Mouse (Mus musculus) kidney, embryonic 14.5 days (tissue): ENCODE results near the gene Inpp5k. TPM values are rescaled to one million over a fixed set of nuclear protein-coding genes. Genes with fewer than 3 reads are reported as not detected.

Experiments used
- ATAC-seq: fragments of 200-750 bp; cut with Nextera tagmentation; 2 replicates; pipeline ENCODE4 v1.8.0; 2017; ENCODE audit warnings: moderate number of reproducible peaks, mild to moderate bottlenecking, moderate TSS enrichment, moderate library complexity; ENCODE audit not compliant: low FRiP score, low TSS enrichment
- H3K27ac ChIP-seq: fragments of 300-500 bp; sonication (generic); 2 replicates; pipeline ENCODE4 v1.5.1; 2014; ENCODE audit warnings: low read depth, mild to moderate bottlenecking, low read length, moderate library complexity, mixed read lengths
- H3K27me3 ChIP-seq: fragments of 300-500 bp; sonication (generic); 2 replicates; pipeline ENCODE4 v1.6.1; 2014; ENCODE audit warnings: mild to moderate bottlenecking, low read length; ENCODE audit not compliant: control insufficient read depth, insufficient read depth
- H3K36me3 ChIP-seq: fragments of 300-500 bp; sonication (generic); 2 replicates; pipeline ENCODE4 v1.6.1; 2014; ENCODE audit warnings: low read length, mixed read lengths; ENCODE audit not compliant: control insufficient read depth, insufficient read depth
- H3K4me1 ChIP-seq: fragments of 300-500 bp; sonication (generic); 2 replicates; pipeline ENCODE4 v1.6.1; 2014; ENCODE audit warnings: low read length, mixed read lengths; ENCODE audit not compliant: control insufficient read depth, insufficient read depth
- H3K4me2 ChIP-seq: fragments of 300-500 bp; sonication (generic); replicated peaks from 2 replicates; pipeline ENCODE4 v1.6.1; 2014; ENCODE audit warnings: low read depth, mild to moderate bottlenecking, low read length
- H3K4me3 ChIP-seq: fragments of 300-500 bp; sonication (generic); 2 replicates; pipeline ENCODE4 v1.5.1; 2014; ENCODE audit warnings: mild to moderate bottlenecking, low read length
- H3K9ac ChIP-seq: fragments of 300-500 bp; sonication (generic); 2 replicates; pipeline ENCODE4 v1.6.1; 2014; ENCODE audit warnings: low read depth, mild to moderate bottlenecking, low read length, moderate library complexity
- H3K9me3 ChIP-seq: fragments of 300-500 bp; sonication (generic); 2 replicates; pipeline ENCODE4 v1.6.1; 2016; ENCODE audit warnings: low read length; ENCODE audit not compliant: control insufficient read depth
- WGBS: fragments of 180-500 bp; shearing (Covaris S2); extraction: QIAGEN DNeasy Blood & Tissue Kit; methylation state at CpG from one replicate; pipeline ENCODE4 v1.1.7; 2014; 5-methylcytosine and 5-hydroxymethylcytosine counted together
- polyA plus RNA-seq: library from polyadenylated mRNA; unstranded; fragments of >200 nt; fragmentation: Nextera tagmentation; extraction: Ambion mirVana; gene quantifications from 2 replicates; pipeline ENCODE4 v1.2.1, GENCODE M21; 2014

The Inpp5k gene
- polyA plus RNA-seq, 1 experiment from 2014 or later: 30.1 TPM

DNA sequence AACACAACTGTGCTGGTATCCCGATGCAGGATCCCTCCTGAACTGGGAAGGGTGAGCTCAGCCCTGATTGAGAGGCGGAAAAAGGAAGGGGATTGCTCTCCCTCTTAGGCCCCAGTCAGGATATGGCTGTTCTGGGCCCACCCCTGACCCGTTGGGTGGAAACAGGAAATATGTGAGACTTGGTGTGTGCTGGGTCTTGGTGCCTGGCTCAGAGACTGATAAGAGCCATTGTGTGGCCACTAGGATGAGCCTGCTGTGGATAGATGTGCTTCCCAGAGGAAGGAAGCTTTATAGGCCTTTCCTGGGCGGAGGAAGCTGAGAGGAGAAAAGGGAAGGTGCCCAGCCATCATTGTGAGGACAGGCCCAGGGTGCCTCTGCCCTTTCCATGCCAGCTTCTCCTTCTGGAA, 18.4 kb downstream of the Inpp5k start:
- Histone ChIP-seq H3K4me1 (peaks cover 15% of the 10 kb centered on the region), H3K9me3 (no peaks in the 10 kb centered on the region), H3K4me2 (no peak overlapping the region), H3K27me3 (no peaks in the 10 kb centered on the region), H3K4me3 (no peak overlapping the region), H3K9ac (no peak overlapping the region; the same call in 1 of the 2 replicates), H3K36me3 (no peaks in the 10 kb centered on the region), H3K27ac (peak overlapping the region; percentile 62; the same call in 1 of the 2 replicates)
- no peak for ATAC-seq
- 80% methylated on average over 4 of the region's 4 CpGs for WGBS

DNA sequence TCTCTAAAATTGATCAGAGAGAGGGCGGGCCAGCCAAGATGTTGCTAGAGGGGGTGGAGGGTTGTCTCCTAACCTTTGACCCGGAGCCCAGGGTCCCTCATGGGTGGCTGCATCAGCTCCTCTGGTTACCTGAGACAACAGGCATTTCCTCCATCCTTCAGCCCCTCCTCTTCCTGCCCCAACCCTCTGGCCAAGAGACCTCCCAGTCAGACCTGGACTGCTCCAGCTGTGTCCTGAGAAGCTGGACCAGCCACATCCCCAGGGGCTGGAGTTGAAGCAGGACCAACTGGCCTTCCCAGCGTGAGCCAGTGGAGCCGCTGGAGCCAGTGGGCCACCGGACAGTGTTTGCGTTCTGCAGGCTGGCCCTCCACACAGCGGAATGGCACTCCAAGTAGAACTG, 19.5 kb downstream of the Inpp5k start, which contains the start of gene Myo1c:
TSS of gene Myo1c (plus strand) at position 194 of the 400 bp plus-strand sequence.
- ATAC-seq: no peak
- H3K9me3 ChIP-seq: no peaks in the 10 kb centered on the region
- H3K4me2 ChIP-seq: peak within 1 kb of the TSS; percentile 93
- H3K4me1 ChIP-seq: peaks cover 25% of the 10 kb centered on the region
- 66% methylated on average over 7 of the region's 7 CpGs for WGBS
- peak within 1 kb of the TSS; percentile 92 for H3K27ac ChIP-seq
- no peaks in the 10 kb centered on the region for H3K27me3 ChIP-seq
- H3K9ac ChIP-seq: peak within 1 kb of the TSS; percentile 80
- H3K36me3 ChIP-seq: no peaks in the 10 kb centered on the region
- peak within 1 kb of the TSS; percentile 73 for H3K4me3 ChIP-seq

DNA sequence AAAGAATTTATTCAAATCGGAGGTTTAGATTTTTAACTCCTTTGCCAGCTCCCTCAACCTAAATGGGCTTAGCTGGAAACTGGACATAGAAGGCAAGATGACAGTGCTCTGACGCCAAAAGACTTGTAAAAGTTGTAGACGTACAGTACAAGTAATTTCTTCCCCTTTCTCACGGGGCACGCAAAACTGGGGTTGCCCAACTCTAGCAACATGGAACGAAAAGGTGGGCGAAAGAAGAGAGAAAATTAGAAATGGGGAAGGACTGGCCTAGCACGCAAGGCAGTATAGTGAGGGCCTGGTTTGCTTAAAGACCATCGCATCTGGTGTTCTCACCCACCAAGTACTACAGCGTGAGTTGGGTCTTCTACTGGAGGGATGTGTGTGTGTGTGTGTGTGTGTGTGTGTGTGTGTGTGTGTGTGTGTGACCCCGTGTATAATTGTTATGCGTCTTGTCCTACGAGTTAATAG, 20.2 kb downstream of the Inpp5k start:
- ATAC-seq: no peak
- H3K4me2 ChIP-seq: peak overlapping the region; percentile 93
- no peaks in the 10 kb centered on the region for H3K36me3 ChIP-seq
- peak overlapping the region; percentile 80 for H3K9ac ChIP-seq
- WGBS: 48% methylated on average over 13 of the region's 13 CpGs
- peak overlapping the region; percentile 73 for H3K4me3 ChIP-seq
- no peaks in the 10 kb centered on the region for H3K27me3 ChIP-seq
- H3K4me1 ChIP-seq: peaks cover 25% of the 10 kb centered on the region
- H3K9me3 ChIP-seq: no peaks in the 10 kb centered on the region
- H3K27ac ChIP-seq: peak overlapping the region; percentile 92; the same call in 1 of the 2 replicates

DNA sequence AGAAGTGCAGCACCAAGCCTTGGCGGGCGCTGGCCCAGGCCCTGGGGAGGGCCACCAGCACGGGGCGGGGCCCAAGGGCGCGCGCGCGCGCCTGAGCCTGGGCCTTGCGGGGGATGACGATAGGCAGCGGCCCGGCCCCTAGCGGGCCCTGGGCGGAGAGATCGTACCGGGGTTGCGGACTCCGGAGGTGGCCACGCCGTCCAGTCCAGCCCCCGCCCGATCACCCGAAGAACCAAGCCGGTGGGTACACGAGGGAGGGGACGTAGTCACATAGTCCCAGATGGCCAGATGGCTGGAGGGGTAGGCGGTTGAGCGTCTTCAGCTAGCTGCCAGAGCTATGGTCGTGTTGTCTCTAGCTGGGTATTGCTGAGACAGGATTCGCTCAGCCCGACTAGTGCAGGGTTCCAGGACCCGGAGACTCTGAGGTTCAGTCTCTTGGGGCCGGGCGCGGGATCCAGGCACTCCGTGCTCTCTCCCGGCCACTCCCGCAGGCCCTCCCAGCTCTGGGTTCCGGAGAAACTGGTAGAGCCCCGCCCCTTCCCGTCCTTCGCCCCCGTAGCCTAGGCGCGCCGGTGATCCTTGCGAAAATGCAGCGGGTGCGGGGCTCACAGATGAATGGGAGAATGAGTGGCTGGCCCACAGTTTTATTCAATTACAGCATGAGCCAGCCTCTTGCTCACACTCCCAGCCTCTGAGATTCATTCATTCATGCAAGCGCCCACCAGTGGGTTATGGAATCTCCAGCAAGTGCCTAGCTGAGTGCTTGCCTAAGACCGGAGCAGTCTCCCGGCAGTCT, 20.8 kb downstream of the Inpp5k start:
- peak overlapping the region; percentile 93 for H3K4me2 ChIP-seq
- peak overlapping the region; percentile 73 for H3K4me3 ChIP-seq
- no peaks in the 10 kb centered on the region for H3K27me3 ChIP-seq
- H3K4me1 ChIP-seq: peaks cover 29% of the 10 kb centered on the region
- WGBS: under 1% methylated on average over 51 of the region's 54 CpGs
- H3K9me3 ChIP-seq: no peaks in the 10 kb centered on the region
- no peaks in the 10 kb centered on the region for H3K36me3 ChIP-seq
- peak overlapping the region; percentile 92 for H3K27ac ChIP-seq
- peak overlapping the region; percentile 80 for H3K9ac ChIP-seq
- peak; percentile 60 for ATAC-seq

DNA sequence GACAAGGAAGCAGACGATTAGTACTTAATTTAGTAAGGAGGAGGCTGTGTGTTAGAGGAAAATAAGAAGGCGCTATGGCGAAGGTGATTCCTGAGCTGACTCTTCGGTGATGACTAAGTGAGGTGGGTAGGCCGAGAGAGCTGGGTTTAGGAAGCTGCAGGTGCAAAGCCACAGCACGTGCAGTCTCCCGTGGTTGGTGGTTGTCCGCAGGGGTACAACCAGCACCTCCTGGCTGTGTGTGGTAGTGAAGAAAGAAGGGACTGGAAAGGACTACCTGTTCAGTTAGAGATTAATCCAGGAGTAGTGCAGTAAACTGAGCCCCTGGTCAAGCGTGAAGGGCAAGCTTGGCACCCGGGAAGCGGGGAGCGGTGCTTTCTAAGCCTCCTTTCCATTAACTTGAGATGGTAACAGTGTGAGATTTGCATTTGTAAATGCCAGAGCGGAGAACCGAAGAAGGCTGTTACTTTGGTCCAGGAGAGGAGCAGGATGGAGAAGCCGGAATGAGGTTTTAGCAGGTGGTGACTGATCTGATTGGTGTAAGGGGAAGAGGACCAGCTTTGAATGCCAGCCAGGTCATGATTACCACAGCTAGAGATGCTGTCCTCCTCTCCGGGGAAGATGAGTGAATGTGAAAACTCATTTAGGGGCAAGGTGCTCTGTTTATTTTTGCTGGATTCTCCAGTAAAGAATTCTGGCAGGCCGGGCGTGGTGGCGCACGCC, 21.6 kb downstream of the Inpp5k start:
- Histone ChIP-seq H3K9ac (peak overlapping the region; percentile 80), H3K4me1 (peaks cover 35% of the 10 kb centered on the region), H3K27me3 (no peaks in the 10 kb centered on the region), H3K27ac (peak overlapping the region; percentile 92; the same call in 1 of the 2 replicates), H3K36me3 (peaks cover 3% of the 10 kb centered on the region), H3K4me2 (peak overlapping the region; percentile 93), H3K9me3 (no peaks in the 10 kb centered on the region), H3K4me3 (peak overlapping the region; percentile 73)
- ATAC-seq: no peak
- 17% methylated on average over 20 of the region's 20 CpGs for WGBS

DNA sequence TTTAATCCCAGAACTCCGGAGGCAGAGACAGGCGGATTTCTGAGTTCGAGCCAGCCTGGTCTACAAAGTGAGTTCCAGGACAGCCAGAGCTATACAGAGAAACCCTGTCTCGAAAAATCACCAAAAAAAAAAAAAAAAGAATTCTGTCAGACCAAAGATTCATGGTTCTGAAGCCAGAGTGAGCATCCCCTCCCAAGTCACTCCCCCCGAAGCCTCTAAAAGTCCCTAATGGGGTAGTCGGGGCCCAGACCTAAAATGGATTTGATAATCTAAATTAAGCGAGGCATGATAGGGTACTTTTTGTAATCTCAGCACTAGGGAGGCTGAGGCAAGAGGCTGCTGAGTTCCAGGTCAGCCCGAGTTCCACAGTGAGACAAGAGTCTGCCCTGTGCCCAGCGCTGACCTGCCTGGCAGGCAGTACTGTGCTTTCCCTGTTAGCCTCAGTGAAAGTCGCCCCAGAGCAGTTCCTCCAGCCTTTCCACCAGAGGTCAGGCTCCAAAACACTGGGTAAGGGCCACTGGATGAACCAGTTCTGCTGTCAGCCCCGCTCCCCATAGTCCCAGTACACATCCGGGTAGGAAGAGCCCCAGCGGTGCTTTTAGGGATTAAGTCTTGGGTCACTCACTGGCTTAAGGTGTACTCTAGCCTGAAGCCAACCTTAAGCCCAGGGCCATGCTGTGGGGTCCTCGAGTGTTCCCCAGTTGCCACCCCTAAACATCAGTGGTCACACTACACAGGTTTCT, 22.3 kb downstream of the Inpp5k start:
- Histone ChIP-seq H3K4me3 (peak overlapping the region; percentile 52), H3K4me1 (peaks cover 35% of the 10 kb centered on the region), H3K27ac (peak overlapping the region; percentile 77), H3K9me3 (no peaks in the 10 kb centered on the region), H3K27me3 (no peaks in the 10 kb centered on the region), H3K9ac (peak overlapping the region; percentile 62; the same call in 1 of the 2 replicates), H3K36me3 (peaks cover 5% of the 10 kb centered on the region), H3K4me2 (peak overlapping the region; percentile 93)
- ATAC-seq: no peak
- 29% methylated on average over 14 of the region's 14 CpGs for WGBS

DNA sequence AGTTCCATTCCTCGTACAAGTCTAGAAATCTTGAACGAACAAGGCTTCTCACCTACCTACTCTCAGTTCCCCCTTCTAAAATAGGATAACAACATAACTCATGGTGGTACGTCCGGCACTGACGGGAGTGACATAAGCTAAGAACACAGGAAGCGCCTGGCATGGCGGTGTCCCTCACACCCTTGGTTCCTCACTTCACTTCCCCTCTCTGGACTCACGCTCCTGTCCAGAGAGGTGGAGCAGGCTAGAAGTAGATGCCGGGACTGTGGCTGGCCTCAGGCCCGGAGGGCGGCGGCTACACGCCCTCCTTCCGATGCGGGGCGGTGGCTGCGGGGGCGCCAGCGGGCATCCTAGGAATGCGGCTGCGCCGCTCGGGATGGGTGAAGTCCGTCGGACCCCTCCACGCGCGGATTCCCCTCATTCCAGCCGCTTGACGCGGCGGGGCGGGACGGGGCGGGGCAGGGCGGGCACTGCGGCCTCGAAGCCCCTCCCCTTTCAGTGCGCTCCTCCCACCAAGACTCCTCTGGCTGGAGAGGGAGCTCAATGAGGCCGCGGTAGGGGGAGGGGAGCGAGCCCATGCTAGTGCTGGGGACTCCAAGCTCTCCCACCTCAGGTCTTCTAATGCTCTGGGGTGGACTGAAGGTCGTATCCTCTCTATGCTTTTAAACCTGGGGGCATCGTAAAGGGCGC, 23.1 kb downstream of the Inpp5k start:
- H3K4me2 ChIP-seq: peak overlapping the region; percentile 84
- H3K36me3 ChIP-seq: peaks cover 8% of the 10 kb centered on the region
- peaks cover 35% of the 10 kb centered on the region for H3K4me1 ChIP-seq
- peak; percentile 64 for ATAC-seq
- H3K9ac ChIP-seq: peak overlapping the region; percentile 62
- H3K27me3 ChIP-seq: no peaks in the 10 kb centered on the region
- 1% methylated on average over 41 of the region's 45 CpGs for WGBS
- peak overlapping the region; percentile 52 for H3K4me3 ChIP-seq
- H3K9me3 ChIP-seq: no peaks in the 10 kb centered on the region
- peak overlapping the region; percentile 77 for H3K27ac ChIP-seq
